Mouse (Mus musculus) lung, adult 2 months (tissue): ENCODE measurements around the gene Hnmt.

Experiments
- CTCF ChIP-seq: fragments of 200-500 bp; IDR thresholded peaks from 2 replicates; pipeline ENCODE4 v1.5.1; 2011; ENCODE audit warnings: mild to moderate bottlenecking, low read length, control low read depth; ENCODE audit not compliant: insufficient read depth
- POLR2A ChIP-seq: fragments of 200-500 bp; IDR thresholded peaks from 2 replicates; pipeline ENCODE4 v1.6.1; 2011; ENCODE audit warnings: low read depth, mild to moderate bottlenecking, control low read depth, low read length, borderline replicate concordance; ENCODE audit errors: extremely low read depth

- no peak for TF ChIP-seq CTCF
- no peak for TF ChIP-seq POLR2A
Measured at GRCm38 (mm10) chr2:23987283-23987682, 61.9 kb downstream of the Hnmt start.
